Mouse (Mus musculus) kidney, postnatal 14 days (tissue): ENCODE results near the gene Cyp2w1.
A peak's percentile ranks its signal among the peaks of the same experiment; 100 is the strongest.

Experiments
- DNase-seq: peaks from one replicate; pipeline ENCODE4 v3.0.0; 2022; ENCODE audit warnings: mixed read lengths

The Cyp2w1 gene

GRCm38 (mm10) chr5:139352317-139352716 is at the start of gene Cyp2w1:
Gene Cyp2w1, plus strand, starts transcription at chr5:139352617.
- no peak for DNase-seq

GRCm38 (mm10) chr5:139303646-139304061 is 48.8 kb upstream of the Cyp2w1 start:
- DNase-seq, result no peak

GRCm38 (mm10) chr5:139309946-139310345 is 42.5 kb upstream of the Cyp2w1 start:
- no peak for DNase-seq

- no peak for DNase-seq
Measured at GRCm38 (mm10) chr5:139310477-139310876, 41.9 kb upstream of the Cyp2w1 start.

- no peak for DNase-seq
Measured at GRCm38 (mm10) chr5:139311822-139312221, 40.6 kb upstream of the Cyp2w1 start.

GRCm38 (mm10) chr5:139313536-139313935 is 38.9 kb upstream of the Cyp2w1 start:
- DNase-seq, result peak; percentile 69

GRCm38 (mm10) chr5:139314941-139315642 is 37.3 kb upstream of the Cyp2w1 start:
- DNase-seq, result peak; percentile 44

GRCm38 (mm10) chr5:139316982-139317675 is 35.3 kb upstream of the Cyp2w1 start:
- peak; percentile 94 for DNase-seq

GRCm38 (mm10) chr5:139317751-139318504 is 34.5 kb upstream of the Cyp2w1 start:
- DNase-seq, result no peak

GRCm38 (mm10) chr5:139320424-139320823 is 32.0 kb upstream of the Cyp2w1 start:
- no peak for DNase-seq

- no peak for DNase-seq
Measured at GRCm38 (mm10) chr5:139321331-139321730, 31.1 kb upstream of the Cyp2w1 start.

- DNase-seq, result peak; percentile 72
Measured at GRCm38 (mm10) chr5:139323260-139323924, 29.0 kb upstream of the Cyp2w1 start.

- no peak for DNase-seq
Measured at GRCm38 (mm10) chr5:139324045-139324491, 28.3 kb upstream of the Cyp2w1 start.

GRCm38 (mm10) chr5:139324691-139325394 is 27.6 kb upstream of the Cyp2w1 start:
- DNase-seq, result no peak

GRCm38 (mm10) chr5:139325395-139325966 is 26.9 kb upstream of the Cyp2w1 start, which contains the start of gene Adap1:
Gene Adap1, minus strand, starts transcription at chr5:139325622.
- DNase-seq, result peak; percentile 74

GRCm38 (mm10) chr5:139326111-139326696 is 26.2 kb upstream of the Cyp2w1 start:
- DNase-seq, result no peak

- no peak for DNase-seq
Measured at GRCm38 (mm10) chr5:139326986-139327633, 25.3 kb upstream of the Cyp2w1 start.

- no peak for DNase-seq
Measured at GRCm38 (mm10) chr5:139327634-139328020, 24.8 kb upstream of the Cyp2w1 start.

- DNase-seq, result no peak
Measured at GRCm38 (mm10) chr5:139330766-139331165, 21.7 kb upstream of the Cyp2w1 start.

- DNase-seq, result peak; percentile 89
Measured at GRCm38 (mm10) chr5:139331742-139332141, 20.7 kb upstream of the Cyp2w1 start.
